Mouse (Mus musculus): Measurements from ENCODE around the gene Lamtor1.

DNA sequence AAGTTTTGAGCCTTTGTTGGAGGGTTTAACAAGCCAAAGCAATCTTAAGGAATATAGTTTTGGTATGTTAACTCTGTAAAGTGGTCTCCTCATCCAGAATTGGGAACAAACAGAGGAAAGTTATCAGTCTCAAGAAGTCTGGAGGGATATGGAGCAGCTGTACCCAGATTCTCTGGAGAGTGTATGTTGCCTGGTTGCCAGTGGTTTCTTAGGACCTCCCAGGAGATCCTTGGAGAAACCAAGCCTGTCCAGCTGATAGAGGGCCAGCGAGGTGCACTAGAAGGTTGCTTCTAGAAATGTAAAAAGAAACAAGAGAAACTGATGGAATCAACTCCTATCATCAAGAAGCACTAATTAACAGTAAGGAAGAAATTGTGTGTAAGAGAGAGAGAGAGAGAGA lies 45.9 kb downstream of the Lamtor1 start:
- TF ChIP-seq CTCF (IDR thresholded peaks at IDR 0.05; ENCODE audit: low read depth, low read length), result no peak
- no peak for TF ChIP-seq GATA1 (IDR thresholded peaks at IDR 0.05; ENCODE audit: borderline replicate concordance, low read length)
- TF ChIP-seq TAL1 (conservative IDR thresholded peaks at IDR 0.05; ENCODE audit: low read depth, low read length), result no peak
- no peak for TF ChIP-seq GATA2 (IDR thresholded peaks at IDR 0.05; ENCODE audit: borderline replicate concordance, low read depth, low read length)

All from G1E (cell line).